Mouse (Mus musculus): ENCODE data around the gene Apaf1. TPM values are rescaled to one million over a fixed set of nuclear protein-coding genes. Genes with fewer than 3 reads are reported as not detected.

The Apaf1 gene
- 26.2 and 32.1 TPM in 2 replicates for polyA plus RNA-seq (2014; fragmentation: Nextera tagmentation; extraction: Ambion mirVana)

DNA sequence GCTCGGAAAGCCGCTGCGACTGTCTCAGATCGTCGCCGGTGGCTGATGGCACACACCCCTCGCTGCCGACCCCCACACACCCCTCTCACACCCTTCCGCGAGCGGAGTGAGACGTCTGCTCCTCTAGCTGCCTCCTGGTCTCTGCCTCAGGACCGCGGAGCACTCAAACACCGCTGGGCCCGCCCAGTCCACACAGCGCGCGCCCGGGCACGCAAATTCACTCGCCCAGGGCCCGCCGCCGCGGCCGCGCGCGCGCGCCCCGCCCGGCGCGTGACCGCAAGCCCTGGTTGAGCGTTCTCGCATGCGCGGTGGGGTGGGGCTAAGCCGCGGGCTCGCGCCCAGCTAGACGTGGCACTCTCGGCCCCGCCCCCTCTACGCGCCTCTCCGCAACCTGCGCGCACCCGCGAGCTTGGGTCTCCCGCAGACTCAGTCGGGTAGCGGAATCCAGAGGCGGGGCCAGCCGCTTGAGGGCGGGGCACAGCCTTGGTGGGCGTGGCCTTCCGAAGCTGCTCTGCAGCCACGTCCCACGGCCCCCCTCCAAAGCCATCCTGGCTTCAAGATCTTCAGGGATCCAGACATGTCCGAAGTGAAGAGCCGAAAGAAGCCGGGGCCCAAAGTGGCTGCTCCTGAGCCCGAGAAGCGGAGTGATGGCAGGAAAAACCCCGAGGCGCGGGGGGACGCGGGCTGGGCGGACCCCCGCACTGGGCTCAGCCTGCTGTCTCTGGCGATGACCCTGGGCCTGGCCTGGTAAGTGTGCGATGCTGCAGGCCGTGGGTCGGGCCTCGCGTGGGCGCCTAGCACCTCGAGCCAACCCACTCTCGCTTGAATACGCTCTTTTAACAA is at the start of gene Apaf1, which contains the start of gene Ikbip:
Gene Apaf1 (minus strand): TSS at position 221 of the 843 bp plus-strand sequence.
Gene Ikbip (plus strand): TSS at position 391 of the 843 bp plus-strand sequence.
- H3K36me3 ChIP-seq (replicated peaks; ENCODE audit: control insufficient read depth, insufficient read depth, low read depth, low read length) = no peaks in the 10 kb centered on the region
- ATAC-seq (replicated peaks; ENCODE audit: insufficient number of reproducible peaks, low FRiP score, low TSS enrichment, low read depth) = peak; percentile 96
- no peaks in the 10 kb centered on the region for H3K4me1 ChIP-seq (ENCODE audit: control insufficient read depth, insufficient read depth, low read length)
- H3K27me3 ChIP-seq (ENCODE audit: control insufficient read depth, insufficient read depth, low read length) = no peaks in the 10 kb centered on the region
- H3K27ac ChIP-seq (replicated peaks; ENCODE audit: low read depth, low read length) = peak within 1 kb of the TSS; percentile 84
- peak; percentile 99 for DNase-seq (ENCODE audit: low spot score)
- peak within 1 kb of the TSS; percentile 66 for H3K4me2 ChIP-seq (ENCODE audit: low read depth, low read length)
- H3K9ac ChIP-seq (replicated peaks; ENCODE audit: low read length) = peak within 1 kb of the TSS; percentile 89
- WGBS = under 1% methylated on average over 87 of the region's 87 CpGs
- H3K9me3 ChIP-seq (replicated peaks; ENCODE audit: control insufficient read depth, low read length) = no peaks in the 10 kb centered on the region
- H3K4me3 ChIP-seq (ENCODE audit: low read depth, low read length) = peak within 1 kb of the TSS; percentile 86

DNA sequence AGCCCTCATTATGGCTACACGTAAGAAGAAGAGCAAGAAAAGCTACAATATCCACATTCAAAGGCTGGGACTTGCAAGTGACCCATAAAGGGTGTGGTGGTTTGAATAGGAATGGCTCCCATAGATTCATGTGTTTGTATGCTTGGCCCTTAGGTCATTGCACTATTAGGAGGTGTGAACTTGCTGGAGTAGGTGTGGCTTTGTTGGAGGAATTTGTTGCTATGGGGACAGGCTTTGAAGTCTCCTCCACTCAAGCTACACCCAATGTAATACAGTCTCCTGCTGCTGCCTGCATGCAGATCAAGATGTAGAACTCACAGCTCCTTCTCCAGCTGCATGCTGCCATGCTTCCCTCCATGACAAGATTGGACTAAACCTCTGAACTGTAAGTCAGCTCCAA is 49.0 kb upstream of the Apaf1 start:
- DNase-seq (ENCODE audit: low spot score) = no peak
- no peaks in the 10 kb centered on the region for H3K36me3 ChIP-seq (replicated peaks; ENCODE audit: control insufficient read depth, insufficient read depth, low read depth, low read length)
- H3K27ac ChIP-seq (replicated peaks; ENCODE audit: low read depth, low read length) = no peak overlapping the region
- no peak overlapping the region for H3K4me2 ChIP-seq (ENCODE audit: low read depth, low read length)
- H3K4me1 ChIP-seq (ENCODE audit: control insufficient read depth, insufficient read depth, low read length) = no peaks in the 10 kb centered on the region
- no peak overlapping the region for H3K9ac ChIP-seq (replicated peaks; ENCODE audit: low read length)
- H3K27me3 ChIP-seq (ENCODE audit: control insufficient read depth, insufficient read depth, low read length) = no peaks in the 10 kb centered on the region
- 83% methylated on average over 1 of the region's 1 CpGs for WGBS
- no peak overlapping the region for H3K4me3 ChIP-seq (ENCODE audit: low read depth, low read length)
- ATAC-seq (replicated peaks; ENCODE audit: insufficient number of reproducible peaks, low FRiP score, low TSS enrichment, low read depth) = no peak
- no peaks in the 10 kb centered on the region for H3K9me3 ChIP-seq (replicated peaks; ENCODE audit: control insufficient read depth, low read length)

- 88% methylated on average over 3 of the region's 3 CpGs for WGBS
- Histone ChIP-seq H3K27me3 (ENCODE audit: control insufficient read depth, insufficient read depth, low read length) (no peaks in the 10 kb centered on the region), H3K36me3 (replicated peaks; ENCODE audit: control insufficient read depth, insufficient read depth, low read depth, low read length) (no peaks in the 10 kb centered on the region), H3K4me1 (ENCODE audit: control insufficient read depth, insufficient read depth, low read length) (no peaks in the 10 kb centered on the region), H3K4me3 (ENCODE audit: low read depth, low read length) (no peak overlapping the region), H3K9ac (replicated peaks; ENCODE audit: low read length) (no peak overlapping the region), H3K9me3 (replicated peaks; ENCODE audit: control insufficient read depth, low read length) (no peaks in the 10 kb centered on the region), H3K27ac (replicated peaks; ENCODE audit: low read depth, low read length) (no peak overlapping the region), H3K4me2 (ENCODE audit: low read depth, low read length) (no peak overlapping the region)
- no peak for DNase-seq (ENCODE audit: low spot score)
- no peak for ATAC-seq (replicated peaks; ENCODE audit: insufficient number of reproducible peaks, low FRiP score, low TSS enrichment, low read depth)
These were observed 48.2 kb upstream of the Apaf1 start for GRCm38 (mm10) chr10:91130792-91131191.

DNA sequence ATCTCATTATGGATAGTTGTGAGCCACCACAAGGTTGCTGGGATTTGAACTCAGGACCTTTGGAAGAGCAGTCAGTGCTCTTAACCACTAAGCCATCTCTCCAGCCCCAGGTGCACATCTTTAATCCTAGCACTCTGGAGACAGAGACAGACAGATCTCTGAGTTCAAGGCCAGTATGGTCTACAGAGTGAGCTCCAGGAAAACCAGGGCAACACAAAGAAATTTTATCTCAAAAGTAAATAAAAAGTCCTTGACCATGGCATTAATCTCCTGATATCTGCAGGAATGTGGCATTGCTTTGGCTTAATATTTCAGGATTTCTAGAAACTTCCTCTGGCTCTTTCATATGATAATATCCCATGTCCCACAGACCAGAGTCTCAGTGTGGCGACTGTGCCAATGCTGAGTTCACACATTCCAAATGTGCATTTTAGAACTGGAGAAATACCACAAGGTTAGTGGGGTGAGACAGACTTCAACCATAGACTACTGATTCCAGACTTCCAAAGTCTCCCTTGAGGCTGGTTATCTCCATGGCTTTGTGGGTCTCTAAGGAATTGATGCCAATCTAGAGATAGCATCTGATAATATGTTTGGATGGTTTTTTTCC is 46.1 kb upstream of the Apaf1 start:
- no peaks in the 10 kb centered on the region for H3K36me3 ChIP-seq (replicated peaks; ENCODE audit: control insufficient read depth, insufficient read depth, low read depth, low read length)
- H3K27me3 ChIP-seq (ENCODE audit: control insufficient read depth, insufficient read depth, low read length) = no peaks in the 10 kb centered on the region
- H3K4me2 ChIP-seq (ENCODE audit: low read depth, low read length) = no peak overlapping the region
- no peak overlapping the region for H3K4me3 ChIP-seq (ENCODE audit: low read depth, low read length)
- H3K9me3 ChIP-seq (replicated peaks; ENCODE audit: control insufficient read depth, low read length) = no peaks in the 10 kb centered on the region
- ATAC-seq (replicated peaks; ENCODE audit: insufficient number of reproducible peaks, low FRiP score, low TSS enrichment, low read depth) = no peak
- DNase-seq (ENCODE audit: low spot score) = no peak
- WGBS = 78% methylated on average over 1 of the region's 1 CpGs
- H3K4me1 ChIP-seq (ENCODE audit: control insufficient read depth, insufficient read depth, low read length) = no peaks in the 10 kb centered on the region
- H3K27ac ChIP-seq (replicated peaks; ENCODE audit: low read depth, low read length) = no peak overlapping the region
- H3K9ac ChIP-seq (replicated peaks; ENCODE audit: low read length) = no peak overlapping the region

DNA sequence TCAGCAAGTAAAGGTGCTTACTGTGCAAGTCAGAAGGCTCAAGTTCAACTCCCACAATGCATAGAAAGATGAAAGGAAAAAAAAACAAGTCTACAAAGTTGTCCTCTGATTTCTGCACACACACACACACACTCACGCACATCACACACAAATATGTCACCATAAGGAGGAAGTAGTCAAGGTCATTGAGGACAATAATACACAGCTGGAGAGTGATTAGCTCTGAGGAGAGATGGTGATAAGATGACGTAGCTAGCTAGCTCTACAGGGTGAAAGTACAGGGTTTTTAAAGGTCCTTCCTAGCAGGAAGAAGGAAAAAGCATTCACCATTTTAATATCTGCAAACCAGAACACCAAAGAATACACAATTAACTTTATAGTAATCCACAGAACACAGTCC is 44.8 kb upstream of the Apaf1 start:
- no peak overlapping the region for H3K9ac ChIP-seq (replicated peaks; ENCODE audit: low read length)
- ATAC-seq (replicated peaks; ENCODE audit: insufficient number of reproducible peaks, low FRiP score, low TSS enrichment, low read depth) = no peak
- no peaks in the 10 kb centered on the region for H3K27me3 ChIP-seq (ENCODE audit: control insufficient read depth, insufficient read depth, low read length)
- no peaks in the 10 kb centered on the region for H3K9me3 ChIP-seq (replicated peaks; ENCODE audit: control insufficient read depth, low read length)
- H3K4me1 ChIP-seq (ENCODE audit: control insufficient read depth, insufficient read depth, low read length) = no peaks in the 10 kb centered on the region
- 76% methylated on average over 2 of the region's 2 CpGs for WGBS
- H3K4me2 ChIP-seq (ENCODE audit: low read depth, low read length) = no peak overlapping the region
- no peak for DNase-seq (ENCODE audit: low spot score)
- H3K36me3 ChIP-seq (replicated peaks; ENCODE audit: control insufficient read depth, insufficient read depth, low read depth, low read length) = no peaks in the 10 kb centered on the region
- H3K27ac ChIP-seq (replicated peaks; ENCODE audit: low read depth, low read length) = no peak overlapping the region
- H3K4me3 ChIP-seq (ENCODE audit: low read depth, low read length) = no peak overlapping the region

GRCm38 (mm10) chr10:91126618-91127355 is 44.2 kb upstream of the Apaf1 start:
- Histone ChIP-seq H3K27ac (replicated peaks; ENCODE audit: low read depth, low read length) (no peak overlapping the region), H3K36me3 (replicated peaks; ENCODE audit: control insufficient read depth, insufficient read depth, low read depth, low read length) (no peaks in the 10 kb centered on the region; the same call in 1 of the 2 replicates), H3K9ac (replicated peaks; ENCODE audit: low read length) (no peak overlapping the region), H3K4me3 (ENCODE audit: low read depth, low read length) (no peak overlapping the region), H3K4me1 (ENCODE audit: control insufficient read depth, insufficient read depth, low read length) (no peaks in the 10 kb centered on the region), H3K4me2 (ENCODE audit: low read depth, low read length) (no peak overlapping the region), H3K9me3 (replicated peaks; ENCODE audit: control insufficient read depth, low read length) (no peaks in the 10 kb centered on the region), H3K27me3 (ENCODE audit: control insufficient read depth, insufficient read depth, low read length) (no peaks in the 10 kb centered on the region)
- ATAC-seq (replicated peaks; ENCODE audit: insufficient number of reproducible peaks, low FRiP score, low TSS enrichment, low read depth) (no peak), DNase-seq (ENCODE audit: low spot score) (no peak)
- WGBS = 75% methylated on average over 10 of the region's 10 CpGs

- Histone ChIP-seq H3K9me3 (replicated peaks; ENCODE audit: control insufficient read depth, low read length) (no peaks in the 10 kb centered on the region), H3K4me3 (ENCODE audit: low read depth, low read length) (peak within 1 kb of the TSS; percentile 97), H3K27me3 (ENCODE audit: control insufficient read depth, insufficient read depth, low read length) (no peaks in the 10 kb centered on the region), H3K4me1 (ENCODE audit: control insufficient read depth, insufficient read depth, low read length) (no peaks in the 10 kb centered on the region), H3K36me3 (replicated peaks; ENCODE audit: control insufficient read depth, insufficient read depth, low read depth, low read length) (peaks cover 4% of the 10 kb centered on the region), H3K27ac (replicated peaks; ENCODE audit: low read depth, low read length) (peak within 1 kb of the TSS; percentile 59; the same call in 1 of the 2 replicates), H3K9ac (replicated peaks; ENCODE audit: low read length) (peak within 1 kb of the TSS; percentile 93), H3K4me2 (ENCODE audit: low read depth, low read length) (peak within 1 kb of the TSS; percentile 64)
- WGBS = 14% methylated on average over 56 of the region's 59 CpGs
- ATAC-seq (replicated peaks; ENCODE audit: insufficient number of reproducible peaks, low FRiP score, low TSS enrichment, low read depth) (peak; percentile 98), DNase-seq (ENCODE audit: low spot score) (peak; percentile 99)
These were observed 41.6 kb upstream of the Apaf1 start, which contains the start of gene Slc25a3 for GRCm38 (mm10) chr10:91123828-91124822. Slc25a3 (minus strand) TSS chr10:91124059.
